Mouse (Mus musculus) right cerebral cortex, postnatal 36 days (tissue): ENCODE data around the gene Dact3.
A peak's percentile ranks its signal among the peaks of the same experiment; 100 is the strongest.

ENCODE experiments used
- DNase-seq, 2 experiments: peaks; one replicate each; pipeline ENCODE4 v3.0.0; 2022; ENCODE audit warnings: low spot score in 2 of 2, mixed read lengths in 1 of 2

The Dact3 gene

DNA sequence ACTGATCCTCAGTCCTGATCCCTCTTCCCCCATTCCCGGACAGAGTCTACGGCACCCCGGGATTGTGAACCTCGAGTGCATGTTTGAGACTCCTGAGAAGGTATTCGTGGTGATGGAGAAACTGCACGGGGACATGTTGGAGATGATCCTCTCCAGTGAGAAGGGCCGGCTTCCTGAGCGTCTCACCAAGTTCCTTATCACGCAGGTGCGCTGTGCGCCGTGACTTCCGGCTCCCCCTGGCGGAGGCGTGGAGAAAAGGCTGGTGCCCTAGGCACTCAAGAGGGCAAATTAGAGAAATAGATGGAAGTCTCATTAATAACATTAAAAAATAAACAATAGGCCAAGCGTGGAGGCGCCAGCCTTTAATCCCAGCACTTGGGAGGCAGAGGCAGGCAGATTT is 16.8 kb upstream of the Dact3 start:
- no peak for DNase-seq

DNA sequence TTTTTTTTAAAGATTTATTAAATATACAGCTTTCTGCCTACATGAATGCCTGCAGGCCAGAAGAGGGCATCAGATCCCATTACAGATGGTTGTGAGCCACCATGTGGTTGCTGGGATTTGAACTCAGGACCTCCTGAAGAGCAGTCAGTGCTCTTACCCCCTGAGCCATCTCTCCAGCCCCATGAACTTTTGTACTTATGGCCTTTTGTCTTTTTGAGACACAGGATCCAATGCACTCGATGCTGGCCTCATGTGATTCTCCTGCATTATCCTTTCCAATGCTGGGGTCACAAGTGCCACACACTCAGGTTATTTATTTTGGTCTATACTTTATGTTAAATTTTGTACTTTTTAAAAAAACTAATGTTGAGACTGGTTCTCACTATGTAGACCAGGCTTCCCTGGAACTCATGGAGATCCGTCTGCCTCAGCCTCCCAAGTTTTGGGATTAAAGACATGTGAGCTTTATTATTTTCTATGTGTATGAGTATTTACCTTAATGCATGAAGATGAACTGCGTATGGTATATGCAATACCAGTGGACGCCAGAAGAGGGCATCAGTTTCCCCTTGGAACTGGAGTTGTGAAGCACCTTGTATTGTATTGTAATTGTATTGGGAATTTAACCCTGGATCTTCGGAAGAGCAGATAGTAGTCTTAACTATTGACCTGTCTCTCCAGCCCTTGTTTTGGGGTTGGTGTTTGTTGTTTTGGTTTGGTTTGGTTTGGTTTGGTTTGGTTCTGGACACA is 15.0 kb upstream of the Dact3 start:
- no peak for DNase-seq

DNA sequence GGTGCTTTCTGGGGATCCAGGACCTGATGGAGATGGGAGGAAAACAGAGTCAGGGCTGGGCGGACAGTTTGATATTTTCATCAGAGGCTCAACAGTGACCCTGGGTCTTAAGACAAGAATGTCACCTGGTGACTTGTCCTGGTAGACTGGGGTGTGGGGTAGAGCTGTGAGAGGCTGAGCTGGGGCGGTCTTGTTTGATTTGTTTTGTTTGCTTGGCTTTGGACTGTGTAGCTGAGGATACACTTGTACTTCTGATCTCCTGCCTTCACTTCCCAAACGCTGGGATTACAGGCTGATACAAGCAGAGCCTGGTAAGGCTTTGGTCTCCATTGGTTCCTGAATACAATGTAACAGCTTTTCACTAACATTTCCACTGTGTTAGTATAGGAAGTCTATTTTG is 7.6 kb upstream of the Dact3 start:
- no peak for DNase-seq

DNA sequence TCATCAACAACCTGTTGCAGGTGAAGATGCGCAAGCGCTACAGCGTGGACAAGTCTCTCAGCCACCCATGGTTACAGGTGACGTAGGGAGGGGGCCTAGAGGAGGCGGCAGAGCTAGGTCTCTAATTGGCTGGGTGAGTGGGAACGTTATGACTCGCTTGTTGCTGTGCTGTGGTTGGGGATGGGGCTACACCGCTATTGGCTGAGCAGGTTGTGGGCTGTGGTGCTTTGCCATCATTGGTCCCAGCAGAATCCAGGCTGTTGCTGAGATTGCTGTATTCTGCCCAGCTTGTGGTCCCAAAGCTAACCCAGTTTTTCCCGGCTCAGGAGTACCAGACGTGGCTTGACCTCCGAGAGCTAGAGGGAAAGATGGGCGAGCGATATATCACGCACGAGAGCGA is 5.6 kb upstream of the Dact3 start:
- DNase-seq = peak; percentile 92 to 97

DNA sequence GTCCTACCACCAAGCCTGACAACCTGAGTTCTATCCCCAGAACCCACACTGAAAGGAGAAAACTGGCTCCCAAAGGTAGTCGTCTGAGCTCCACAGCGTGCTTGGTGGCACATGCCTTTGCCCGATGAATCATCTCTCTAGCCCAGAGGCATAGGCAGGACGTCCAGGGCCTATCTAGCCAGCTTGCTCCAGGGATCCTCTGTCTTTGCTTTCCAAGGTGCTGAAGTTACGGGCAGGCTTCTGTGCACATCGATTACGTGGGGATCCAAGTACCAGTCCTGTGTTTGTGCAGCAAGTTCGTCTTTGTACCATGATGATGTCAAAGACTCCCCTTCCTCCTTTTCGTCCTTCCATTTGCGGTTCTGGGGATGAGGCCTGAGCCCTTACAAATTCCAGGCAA is 3.5 kb upstream of the Dact3 start:
- DNase-seq = no peak

DNA sequence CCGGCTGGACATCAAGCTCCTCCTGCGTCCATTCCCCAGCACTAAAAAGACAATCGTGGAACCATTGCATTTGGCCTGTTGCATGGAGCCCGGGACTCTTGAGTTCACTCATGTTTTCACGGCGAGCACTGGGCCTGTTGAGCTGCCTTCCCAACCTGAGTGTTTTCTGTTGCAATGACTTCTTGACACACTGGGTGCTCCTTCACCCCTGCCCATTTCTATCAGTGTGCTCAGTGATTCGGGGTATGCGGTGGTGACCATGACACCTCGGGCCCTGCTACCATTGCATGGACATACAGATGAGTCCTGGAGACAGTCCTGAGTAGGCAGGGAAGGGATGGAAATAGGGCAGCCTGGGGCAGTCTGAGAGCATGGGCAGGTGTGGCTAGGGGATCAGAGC is 2.6 kb upstream of the Dact3 start:
- DNase-seq = no peak

DNA sequence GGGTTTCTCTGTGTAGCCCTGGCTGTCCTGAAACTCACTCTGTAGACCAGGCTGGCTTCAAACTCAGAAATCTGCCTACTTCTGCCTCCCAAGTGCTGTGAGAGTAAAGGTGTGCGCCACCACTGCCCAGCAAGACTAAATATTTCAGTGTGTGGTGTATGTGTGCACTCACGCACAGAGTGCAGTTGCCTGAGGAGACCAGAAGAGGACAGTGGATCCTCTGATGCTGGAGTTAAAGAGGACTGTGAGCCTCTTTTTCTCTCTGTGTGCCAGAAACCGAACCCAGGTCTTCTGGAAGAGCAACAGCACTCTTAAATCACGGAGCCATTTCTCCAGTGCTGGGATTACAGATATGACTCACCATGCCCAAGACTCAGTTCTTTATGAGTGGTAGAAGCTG is 1.7 kb upstream of the Dact3 start:
- DNase-seq = no peak

DNA sequence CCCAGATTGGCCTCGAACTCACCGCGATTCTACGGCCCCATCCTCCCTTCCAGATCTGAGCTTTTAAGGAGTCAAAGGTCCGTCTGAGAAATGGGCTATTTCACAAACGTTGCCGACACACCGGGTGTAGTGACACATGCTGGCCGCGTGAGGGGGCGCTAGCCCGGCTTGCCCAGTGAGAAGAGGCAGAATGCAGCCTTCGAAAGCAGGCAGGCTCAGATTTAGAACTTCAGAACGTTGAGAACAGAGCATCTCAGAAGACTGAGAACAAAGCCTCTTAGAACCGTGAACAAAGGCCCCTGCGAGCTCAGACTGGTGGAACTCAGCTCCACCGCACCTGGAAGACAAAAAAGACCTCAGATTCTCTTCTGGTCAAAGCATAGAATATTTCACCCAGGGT is 927 bp upstream of the Dact3 start:
- DNase-seq = peak in 1 of 2 experiments; percentile 74

DNA sequence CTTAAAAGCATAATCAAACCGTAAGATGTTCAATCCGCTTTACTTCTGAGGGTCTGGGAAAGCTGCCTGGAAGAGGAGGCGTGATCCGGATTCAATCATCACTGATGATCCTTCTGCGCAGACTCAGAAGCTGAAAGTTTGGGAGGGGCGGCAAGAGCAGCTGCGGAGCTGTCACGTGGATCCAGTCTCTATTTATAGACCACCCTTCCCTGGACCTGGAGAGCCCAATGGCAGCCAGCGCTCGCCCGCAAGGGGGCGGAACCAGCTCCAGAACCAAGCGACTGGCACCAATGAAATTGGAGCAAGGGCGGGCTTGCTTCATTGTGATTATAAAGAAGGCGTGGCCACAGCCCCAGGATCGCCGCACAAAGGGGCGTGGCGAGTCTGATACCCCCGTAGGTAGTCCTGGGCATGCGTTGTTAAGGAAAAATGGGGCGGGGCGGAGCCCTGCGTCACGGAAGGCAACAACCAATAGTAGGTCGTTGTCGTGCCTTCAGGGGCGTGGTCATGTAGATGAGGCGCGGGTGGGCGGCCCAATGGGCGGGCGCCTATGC is 284 bp upstream of the Dact3 start:
- DNase-seq = peak; percentile 100

DNA sequence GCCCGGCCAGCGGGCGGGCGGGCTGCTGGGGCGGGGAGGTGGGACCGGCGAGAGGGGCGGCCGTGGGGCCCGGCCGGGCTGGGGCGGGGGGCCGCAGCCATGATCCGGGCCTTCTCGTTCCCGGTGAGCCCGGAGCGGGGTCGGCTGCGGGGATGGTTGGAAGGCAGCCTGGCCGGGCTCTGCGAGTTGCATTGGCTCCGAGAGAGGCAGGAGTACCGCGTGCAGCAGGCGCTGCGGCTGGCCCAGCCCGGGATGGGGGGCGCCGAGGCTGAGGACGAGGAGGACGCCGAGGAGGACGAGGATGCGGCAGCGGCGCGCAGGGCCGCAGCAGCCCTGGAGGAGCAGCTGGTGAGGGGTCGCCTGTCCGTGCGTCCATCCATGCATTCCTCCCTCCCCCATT is 209 bp downstream of the Dact3 start:
- DNase-seq = no peak

DNA sequence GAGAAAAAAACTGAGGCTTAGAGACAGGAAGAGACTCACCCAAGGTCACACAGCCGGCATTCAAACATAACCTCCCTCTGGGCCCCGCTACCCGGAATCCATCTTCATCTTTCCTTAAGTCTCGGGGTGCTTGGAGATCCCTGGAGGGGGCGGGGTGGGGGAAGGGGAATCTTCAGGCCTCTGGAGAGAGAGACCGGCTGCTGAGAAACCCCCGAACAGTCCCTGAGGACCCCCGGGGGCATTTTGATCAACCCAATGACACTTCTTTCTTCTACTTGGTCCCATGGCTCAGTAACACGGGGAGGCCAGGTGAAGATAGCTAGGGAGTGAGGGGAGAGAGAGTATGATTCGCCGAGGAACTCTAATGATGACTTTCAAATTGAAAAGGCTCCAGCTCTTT is 889 bp downstream of the Dact3 start:
- no peak for DNase-seq

DNA sequence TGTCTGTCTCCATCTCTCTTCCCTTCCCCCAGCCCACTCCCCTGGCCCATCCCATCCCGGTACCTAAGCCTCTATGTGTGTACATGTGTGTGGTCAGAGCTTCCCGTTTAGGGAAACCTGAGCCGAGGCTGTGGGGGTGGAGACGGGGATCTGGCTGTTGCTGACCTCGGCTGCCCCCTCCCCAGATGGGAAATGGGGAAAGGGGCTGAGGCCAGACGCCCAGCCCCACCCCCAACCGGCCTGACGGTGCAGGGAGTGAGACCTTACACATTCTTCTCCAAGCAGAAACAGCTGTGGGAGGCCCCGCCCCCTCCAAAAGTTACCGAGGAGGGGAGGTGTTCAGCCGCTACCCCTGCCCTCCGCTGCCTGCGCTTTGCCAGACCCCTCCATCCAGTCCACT is 1.5 kb downstream of the Dact3 start:
- no peak for DNase-seq

DNA sequence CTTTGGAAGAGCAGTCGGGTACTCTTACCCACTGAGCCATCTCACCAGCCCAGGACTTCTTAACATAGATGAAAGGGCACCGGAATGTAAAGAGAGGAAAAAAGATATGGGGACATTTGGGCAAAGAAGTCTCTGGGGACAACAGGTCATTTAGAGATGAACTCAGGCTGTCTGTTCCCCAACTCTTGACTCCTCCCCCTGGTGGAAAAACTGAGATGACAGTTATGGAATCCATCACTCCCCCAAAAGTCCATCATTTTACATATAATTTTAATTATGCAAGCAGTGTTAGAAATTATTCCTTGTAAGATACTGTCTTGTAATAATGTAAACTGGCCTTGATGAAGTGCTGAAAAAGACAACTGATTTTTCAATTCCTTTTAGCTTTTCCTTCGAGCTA is 2.6 kb downstream of the Dact3 start:
- DNase-seq = no peak

DNA sequence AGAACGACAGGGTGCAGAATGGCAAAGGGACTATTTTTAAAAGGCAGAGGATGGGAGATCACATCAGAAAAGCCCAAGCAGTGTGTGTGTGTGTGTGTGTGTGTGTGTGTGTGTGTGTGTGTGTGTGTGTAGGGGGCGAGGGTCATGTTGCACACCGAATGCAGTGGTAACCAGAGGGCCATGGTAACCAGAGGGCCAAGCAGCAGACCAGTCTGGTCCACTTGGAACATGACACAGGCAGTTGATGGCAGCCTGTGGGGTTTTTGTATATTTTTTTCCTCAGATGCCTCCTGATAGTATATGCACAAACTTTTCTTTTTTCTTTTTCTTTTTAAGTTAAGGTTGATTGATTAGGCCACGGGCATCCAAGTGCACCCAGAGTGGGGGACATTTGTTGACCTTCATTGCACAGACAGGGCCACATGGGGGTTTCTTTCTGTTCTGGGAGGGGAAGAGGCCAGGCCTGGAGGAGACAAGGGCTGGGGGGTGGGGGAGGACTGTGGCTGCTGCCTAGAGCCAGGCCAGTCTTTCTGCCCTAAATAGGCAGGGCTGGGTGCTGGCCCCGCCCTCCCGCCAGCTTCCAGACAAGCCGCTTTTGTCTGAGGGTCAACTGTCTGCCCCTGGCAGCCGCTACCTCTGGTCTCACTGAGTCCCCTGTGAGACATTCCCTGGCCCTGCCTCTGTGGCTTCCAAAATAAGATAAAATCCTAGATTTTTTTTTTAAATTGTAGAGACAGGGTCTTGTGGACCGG is 4.9 kb downstream of the Dact3 start:
- DNase-seq = no peak

DNA sequence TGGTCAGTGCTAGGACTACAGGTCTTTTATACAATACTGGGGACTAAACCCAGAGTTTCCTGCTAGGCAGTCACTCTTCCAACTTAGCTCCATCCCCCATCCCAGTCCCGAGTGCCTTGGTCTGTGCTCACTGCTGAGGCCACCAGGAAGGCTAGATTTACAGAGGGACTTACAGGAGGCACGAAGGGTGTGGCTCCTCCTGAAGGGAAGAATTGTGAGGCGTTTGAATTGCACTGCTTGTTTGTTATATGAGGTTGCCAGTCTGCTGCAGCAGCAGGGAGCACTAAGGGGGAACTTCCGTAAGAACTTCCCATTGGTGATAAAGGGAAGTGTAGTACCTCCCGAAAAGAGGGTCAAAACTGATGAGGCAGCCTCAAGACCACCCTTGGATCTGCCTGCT is 5.5 kb downstream of the Dact3 start:
- DNase-seq = no peak

DNA sequence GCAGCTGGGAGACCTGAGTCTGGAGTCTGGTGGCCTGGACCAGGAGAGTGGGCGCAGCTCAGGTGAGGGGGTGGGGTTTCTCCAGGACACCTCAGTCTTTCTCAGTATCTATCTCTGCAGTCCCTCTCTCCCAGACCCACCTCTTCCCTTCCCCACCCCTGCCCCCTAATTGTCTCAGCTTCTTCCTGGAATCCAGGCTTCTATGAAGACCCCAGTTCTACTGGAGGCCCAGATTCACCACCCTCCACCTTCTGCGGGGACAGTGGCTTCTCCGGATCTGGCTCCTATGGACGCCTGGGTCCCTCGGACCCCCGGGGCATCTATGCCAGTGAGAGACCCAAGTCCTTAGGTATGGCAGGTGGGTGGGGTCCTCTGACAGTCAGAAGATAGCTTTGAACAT is 8.0 kb downstream of the Dact3 start:
- DNase-seq = no peak

DNA sequence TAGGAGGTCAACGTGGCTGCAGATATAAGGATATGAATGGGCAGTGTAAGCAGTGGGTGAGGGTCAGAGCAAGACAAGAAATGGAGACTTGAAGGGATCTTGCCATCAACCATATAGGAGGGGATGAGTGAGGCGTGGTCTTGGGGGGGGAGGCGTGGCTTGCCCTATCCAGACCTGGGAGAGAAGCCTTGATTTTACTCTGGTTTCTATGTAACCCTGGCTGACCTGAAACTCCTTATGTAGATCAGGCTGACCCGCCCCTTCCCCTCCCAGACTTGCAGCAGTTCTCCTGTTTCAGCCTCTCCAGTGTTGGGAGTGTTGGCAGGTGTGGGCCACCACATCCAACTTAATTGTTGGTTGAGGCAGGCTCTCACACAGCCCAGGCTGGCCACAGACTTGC is 9.2 kb downstream of the Dact3 start:
- no peak for DNase-seq

DNA sequence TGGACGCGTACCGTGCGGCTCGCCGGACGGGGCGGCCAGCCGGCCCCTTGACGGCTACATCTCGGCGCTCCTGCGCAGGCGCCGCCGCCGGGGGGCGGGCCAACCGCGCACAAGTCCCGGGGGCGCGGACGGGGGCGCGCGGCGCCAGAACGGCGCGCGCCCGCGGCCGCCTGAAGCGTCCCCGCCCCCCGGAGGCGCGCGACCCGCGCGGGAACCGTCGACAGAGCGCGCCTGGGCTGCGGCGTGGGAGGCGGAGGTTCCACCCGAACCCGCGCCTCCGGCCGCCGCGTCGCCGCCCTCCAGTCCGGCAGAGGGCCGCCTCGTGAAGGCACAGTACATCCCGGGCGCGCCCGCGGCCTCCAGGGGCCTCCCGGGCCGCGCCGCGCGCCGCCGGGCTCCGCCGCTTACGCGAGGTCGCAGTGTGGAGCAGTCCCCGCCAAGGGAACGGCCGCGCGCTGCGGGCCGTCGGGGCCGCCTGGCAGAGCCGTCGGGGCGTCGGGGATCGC is 10.2 kb downstream of the Dact3 start:
- no peak for DNase-seq

DNA sequence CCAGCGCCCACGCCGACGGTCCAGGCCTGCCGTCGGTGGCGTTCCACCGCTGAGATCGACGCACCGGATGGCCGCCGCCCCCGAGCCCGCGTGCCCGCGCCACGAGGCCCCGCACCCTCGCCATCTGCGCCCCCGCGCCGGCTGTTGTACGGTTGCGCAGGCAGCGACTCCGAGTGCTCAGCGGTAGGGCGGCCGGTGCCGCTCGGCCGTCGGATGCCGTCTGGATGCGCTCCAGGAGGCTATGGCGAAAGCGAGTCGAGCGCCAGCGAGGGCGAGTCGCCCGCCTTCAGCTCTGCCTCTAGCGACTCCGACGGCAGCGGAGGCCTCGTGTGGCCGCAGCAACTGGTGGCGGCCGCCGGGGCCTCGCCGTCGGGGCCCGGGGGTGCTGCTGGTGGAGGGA is 10.8 kb downstream of the Dact3 start:
- DNase-seq = no peak

DNA sequence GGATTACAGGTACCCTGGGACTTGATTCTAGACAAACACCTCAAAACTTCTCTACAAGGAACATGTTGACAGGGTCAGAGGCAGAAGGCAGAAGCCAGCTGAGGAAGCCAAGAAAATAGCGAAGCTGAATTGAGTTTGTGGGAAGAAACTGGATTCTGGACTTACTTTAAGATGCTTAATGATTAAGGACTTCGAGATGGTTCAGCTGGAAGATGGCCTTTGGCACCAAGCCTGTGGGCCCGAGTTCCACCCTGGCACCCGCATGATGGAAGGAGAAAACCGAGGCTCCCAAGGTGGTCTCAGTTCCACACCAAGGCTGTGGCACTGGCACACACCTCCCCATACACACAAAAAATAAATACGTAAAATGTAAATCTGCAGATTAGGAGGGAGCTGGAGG is 15.4 kb downstream of the Dact3 start:
- DNase-seq = no peak

DNA sequence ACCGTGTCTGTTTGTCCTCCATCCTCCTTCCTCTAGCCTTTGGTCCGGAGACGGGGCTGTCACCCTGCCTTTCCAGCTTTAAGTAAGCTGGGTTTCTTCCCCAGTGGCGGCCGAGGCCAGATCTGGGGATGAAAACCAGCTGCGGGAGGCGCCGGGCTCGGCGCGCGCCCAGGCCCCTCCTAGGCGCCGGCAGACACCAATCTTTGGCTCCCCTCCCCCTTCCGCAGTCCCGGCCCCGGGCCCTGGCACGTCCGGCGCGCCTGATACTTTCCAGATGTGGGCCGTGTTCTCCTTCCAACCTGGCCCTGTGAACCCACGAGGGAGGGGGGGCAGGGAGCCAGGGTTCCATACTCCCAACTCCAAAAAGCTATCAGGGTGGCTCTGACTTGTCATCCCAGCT is 15.8 kb downstream of the Dact3 start:
- DNase-seq = no peak

DNA sequence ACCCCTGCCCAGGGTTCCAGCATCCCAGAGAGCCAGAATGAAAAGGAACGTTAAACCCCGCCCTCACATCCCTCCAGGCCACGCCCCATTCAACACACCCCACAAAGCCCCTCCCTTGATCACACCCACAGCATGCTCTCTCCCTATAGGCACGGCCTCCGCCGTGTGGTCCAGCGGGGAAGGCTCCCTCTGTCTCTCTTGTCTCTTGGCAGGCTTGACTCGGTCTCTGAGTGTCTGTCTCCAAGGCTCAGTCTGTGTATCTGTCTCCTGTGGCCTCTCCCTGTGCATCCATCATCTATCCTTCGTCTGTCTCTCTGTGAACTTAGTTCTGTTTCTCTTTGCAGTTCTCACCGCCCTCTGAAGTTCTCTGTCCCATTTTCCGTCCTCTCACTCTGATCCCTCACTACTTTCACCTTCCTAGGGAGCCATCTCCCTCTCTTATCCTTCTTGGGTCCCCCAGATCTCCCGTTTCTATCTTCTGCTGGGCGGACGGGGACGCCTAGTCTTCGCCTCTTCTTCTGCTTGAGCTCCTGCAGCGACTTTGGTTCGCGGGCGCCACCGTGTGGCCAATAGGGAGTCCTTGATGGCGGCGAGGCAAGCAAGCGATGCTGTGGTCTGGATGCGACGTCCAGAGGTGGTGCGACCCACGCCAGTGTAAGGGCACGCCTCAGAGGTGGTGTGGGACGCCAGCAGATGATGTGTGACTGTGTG is 16.7 kb downstream of the Dact3 start, which contains the start of gene Gng8:
Gng8 (plus strand) TSS at position 146 of the 711 bp plus-strand sequence.
- peak; percentile 72 to 75 for DNase-seq
